8 mouse cellular contexts compared by ENCODE assay signal in genomic region chr8:106936478-106937051, GRCm38 (mm10). TPM values are rescaled to one million over a fixed set of nuclear protein-coding genes. Genes with fewer than 3 reads are reported as not detected.
DNase-seq lines count a peak whose midpoint lies in the region; ATAC-seq and TF ChIP-seq lines count a peak whose summit lies in the region.

No protein-coding gene starts in this region.

- TF ChIP-seq POLR2A in kidney, adult 2 months (IDR thresholded peaks at IDR 0.05; ENCODE audit: low read depth, low read length): no peak

- under 1% methylated on average over 26 of the region's 26 CpGs for WGBS in kidney, adult 2 months
- WGBS in liver, embryonic 13.5 days (ENCODE audit: insufficient replicate concordance): 3% methylated on average over 26 of the region's 26 CpGs

- H3K36me3 ChIP-seq in G1E (replicated peaks): peaks cover 8% of the 10 kb centered on the region
- H3K36me3 ChIP-seq in kidney, adult 2 months (ENCODE audit: control insufficient read depth, insufficient read depth, low read length): no peaks in the 10 kb centered on the region
- H3K36me3 ChIP-seq in liver, embryonic 13.5 days: no peaks in the 10 kb centered on the region

- peak overlapping the region; percentile 94 for H3K4me2 ChIP-seq in liver, embryonic 13.5 days

- no peak for ATAC-seq in G1E (ENCODE audit: extremely low read depth, insufficient number of reproducible peaks, low FRiP score, poor library complexity, severe bottlenecking)
- ATAC-seq in granulocyte monocyte progenitor cell, adult 5-6 weeks (replicated peaks; ENCODE audit: poor library complexity, severe bottlenecking): peak; percentile 59
- no peak for ATAC-seq in liver, embryonic 13.5 days (ENCODE audit: low read depth)
- ATAC-seq in monocyte, adult 5-6 weeks (replicated peaks; ENCODE audit: insufficient number of reproducible peaks, low FRiP score, low TSS enrichment, poor library complexity, severe bottlenecking): no peak

- peak overlapping the region; percentile 86 for H3K4me3 ChIP-seq in G1E (ENCODE audit: low read depth, low read length)
- H3K4me3 ChIP-seq in kidney, adult 2 months (ENCODE audit: insufficient read depth, low read depth, low read length): peak overlapping the region; percentile 92
- peak overlapping the region; percentile 73 for H3K4me3 ChIP-seq in liver, embryonic 13.5 days (replicated peaks)

- peaks cover 40% of the 10 kb centered on the region for H3K4me1 ChIP-seq in G1E (ENCODE audit: insufficient read depth, low read depth, low read length)
- H3K4me1 ChIP-seq in kidney, adult 2 months (ENCODE audit: control insufficient read depth, insufficient read depth, low read length): peaks cover 46% of the 10 kb centered on the region
- H3K4me1 ChIP-seq in liver, embryonic 13.5 days (replicated peaks): peaks cover 40% of the 10 kb centered on the region

- H3K9me3 ChIP-seq in G1E (replicated peaks): no peaks in the 10 kb centered on the region
- no peaks in the 10 kb centered on the region for H3K9me3 ChIP-seq in liver, embryonic 13.5 days (replicated peaks)

- peak overlapping the region; percentile 77 for H3K9ac ChIP-seq in liver, embryonic 13.5 days

- H3K27me3 ChIP-seq in G1E (ENCODE audit: insufficient read depth, low read length): peaks cover 3% of the 10 kb centered on the region
- H3K27me3 ChIP-seq in kidney, adult 2 months (replicated peaks; ENCODE audit: control insufficient read depth, insufficient read depth, low read length): no peaks in the 10 kb centered on the region
- H3K27me3 ChIP-seq in liver, embryonic 13.5 days: peaks cover 50% of the 10 kb centered on the region

- no peak for TF ChIP-seq CTCF in G1E (IDR thresholded peaks at IDR 0.05; ENCODE audit: low read depth, low read length)
- TF ChIP-seq CTCF in kidney, adult 2 months (conservative IDR thresholded peaks at IDR 0.05; ENCODE audit: insufficient read depth, insufficient read length, low read depth, low read length): no peak

- peak overlapping the region; percentile 79 for H3K27ac ChIP-seq in kidney, adult 2 months (ENCODE audit: insufficient read depth, low read depth, low read length)
- no peak overlapping the region; the same call in 1 of the 2 replicates for H3K27ac ChIP-seq in liver, embryonic 13.5 days

- DNase-seq in 416B (ENCODE audit: low read depth) (peak; percentile 73), G1E (ENCODE audit: low spot score) (no peak)
- peak; percentile 46 to 54 for DNase-seq in cerebellum, postnatal 25 days
- DNase-seq in kidney, adult 2 months: peak; percentile 94
- DNase-seq in liver, embryonic 13.5 days: no peak
- DNase-seq in neural tube, embryonic 10.5 days (ENCODE audit: extremely low spot score, low spot score): peak; percentile 62

RNA-seq across cellular contexts. Expression of gene Sntb2, which starts 1.0 kb away (rescaled TPM):
- total RNA-seq in G1E (2014; fragmentation: Nextera tagmentation): 6.5 and 7.2 TPM in 2 replicates
- total RNA-seq in G1E (2017): 8.9 and 9.4 TPM in 2 replicates
- polyA plus RNA-seq in G1E (2012): 8.1 and 9.1 TPM in 2 replicates
- 5.4 and 7.1 TPM in 2 replicates for total RNA-seq in granulocyte monocyte progenitor cell, adult 5-6 weeks (2014; fragmentation: Nextera tagmentation)
- total RNA-seq in granulocyte monocyte progenitor cell, adult 5-6 weeks (2017): 5.9 and 6.2 TPM in 2 replicates
- 9.4 and 10.4 TPM in 2 replicates for polyA plus RNA-seq in kidney, adult 2 months (2012; rRNA removed)
- polyA plus RNA-seq in liver, embryonic 13.5 days (2015; fragmentation: Nextera tagmentation; extraction: Ambion mirVana): 1.4 and 1.6 TPM in 2 replicates
- total RNA-seq in monocyte, adult 5-6 weeks (2017): 11.4 to 17.9 TPM (median 13.6 TPM) in 3 replicates

RNA-seq across cellular contexts. Expression of gene Utp4, which starts 43.1 kb away (rescaled TPM):
- total RNA-seq in G1E (2014; fragmentation: Nextera tagmentation) (158 and 180 TPM in 2 replicates), G1E (2017) (75.8 and 79.9 TPM in 2 replicates)
- 23.9 and 30.7 TPM in 2 replicates for polyA plus RNA-seq in G1E (2012)
- 55.7 and 56.0 TPM in 2 replicates for total RNA-seq in granulocyte monocyte progenitor cell, adult 5-6 weeks (2014; fragmentation: Nextera tagmentation)
- total RNA-seq in granulocyte monocyte progenitor cell, adult 5-6 weeks (2017): 50.3 and 57.8 TPM in 2 replicates
- 24.1 and 24.5 TPM in 2 replicates for polyA plus RNA-seq in kidney, adult 2 months (2012; rRNA removed)
- polyA plus RNA-seq in liver, embryonic 13.5 days (2015; fragmentation: Nextera tagmentation; extraction: Ambion mirVana): 57.4 and 62.3 TPM in 2 replicates
- total RNA-seq in monocyte, adult 5-6 weeks (2017): 11.8 to 14.7 TPM (median 13.0 TPM) in 3 replicates

Comparison
In these comparisons a context has a peak if more than half of its experiments do, and no peak if none do; other contexts are left out.
1. DNase-seq: peak in 416B (single experiment), cerebellum, postnatal 25 days (2 of 2), kidney, adult 2 months (single experiment) and neural tube, embryonic 10.5 days (single experiment); none in G1E (single experiment) and liver, embryonic 13.5 days (single experiment).
2. Peak in every context shown above with its lines, with median percentiles within 50 percentile points of each other: H3K4me3 ChIP-seq.